Mouse (Mus musculus): ENCODE data around the gene 4930435E12Rik.

GRCm38 (mm10) chr16:38768386-38768785 is 60.2 kb downstream of the 4930435E12Rik start:
- no peak for TF ChIP-seq POLR2A (IDR thresholded peaks at IDR 0.05; ENCODE audit: borderline replicate concordance, extremely low read depth, low read depth, low read length)
- TF ChIP-seq CTCF (IDR thresholded peaks at IDR 0.05; ENCODE audit: insufficient read depth, low read length), result no peak

All from lung, adult 2 months (tissue).